In the genomic region with DNA sequence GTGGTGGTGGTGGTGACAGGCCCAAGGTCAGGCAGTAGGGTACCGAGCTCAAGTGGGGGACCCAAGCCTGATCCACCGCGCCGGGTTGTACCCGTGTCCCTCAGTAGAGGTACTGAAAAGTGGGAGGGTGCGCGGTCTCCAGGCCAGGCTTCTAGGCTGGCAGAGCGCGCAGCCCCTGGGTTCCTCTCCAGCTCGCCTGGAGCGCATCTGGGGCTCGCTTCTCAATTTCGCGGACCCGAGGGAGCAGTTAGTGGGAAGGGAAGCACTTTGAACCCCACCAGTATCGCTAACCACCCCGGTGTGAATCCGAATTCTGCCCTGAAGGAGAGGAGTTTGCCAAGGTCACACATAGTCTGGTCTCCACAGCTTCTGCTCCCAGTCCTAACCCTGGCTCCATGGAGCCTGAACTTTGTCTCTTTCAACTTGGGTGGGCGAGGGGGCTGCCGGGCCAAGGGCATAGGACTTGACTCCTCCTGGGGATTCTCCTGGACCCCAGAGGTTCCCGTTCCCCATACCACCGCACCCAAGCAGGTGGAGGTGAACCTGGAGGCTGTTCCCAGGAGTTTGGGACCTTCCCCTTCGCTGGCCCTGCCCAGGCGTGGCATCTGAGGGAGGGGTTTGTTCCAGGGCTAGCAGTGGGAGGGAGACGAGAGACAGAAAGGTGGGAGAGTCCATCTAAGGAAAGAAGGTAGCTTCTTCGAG, we compare ENCODE assay signal across 9 mouse cellular contexts. TPM values are rescaled to one million over a fixed set of nuclear protein-coding genes. Genes with fewer than 3 reads are reported as not detected.
DNase-seq lines count a peak whose midpoint lies in the region; ATAC-seq lines count a peak whose summit lies in the region.
"Had no signal": no experiment of that assay in that cellular context is flagged by ENCODE, and none has a peak within 500 bp of the region (broad histone marks: within the 10 kb centered on the region; RNA-seq: fewer than 3 reads in every experiment).

No protein-coding gene starts in this region.

- H3K27me3 ChIP-seq in heart, embryonic 12.5 days (replicated peaks), result peaks cover 93% of the 10 kb centered on the region
- peaks cover 62% of the 10 kb centered on the region for H3K27me3 ChIP-seq in hindbrain, embryonic 12.5 days
- peaks cover 67% of the 10 kb centered on the region for H3K27me3 ChIP-seq in liver, embryonic 11.5 days (replicated peaks; ENCODE audit: control insufficient read depth, insufficient read depth, low read length)

- H3K36me3 ChIP-seq in heart, embryonic 12.5 days, result no peaks in the 10 kb centered on the region
- H3K36me3 ChIP-seq in hindbrain, embryonic 12.5 days, result no peaks in the 10 kb centered on the region
- H3K36me3 ChIP-seq in liver, embryonic 11.5 days (ENCODE audit: control insufficient read depth, insufficient read depth, low read length), result no peaks in the 10 kb centered on the region

- H3K27ac ChIP-seq in heart, embryonic 12.5 days (ENCODE audit: poor library complexity, severe bottlenecking), result no peak overlapping the region
- no peak overlapping the region for H3K27ac ChIP-seq in hindbrain, embryonic 12.5 days
- H3K27ac ChIP-seq in liver, embryonic 11.5 days (ENCODE audit: low read depth, low read length), result no peak overlapping the region

- no peak for DNase-seq in heart, adult 8-10 months (ENCODE audit: low spot score)
- peak; percentile 61 to 64 for DNase-seq in cerebellum, postnatal 10 days
- peak; percentile 43 for DNase-seq in liver, embryonic 11.5 days (ENCODE audit: low spot score)
- DNase-seq in ovary, postnatal 36 days (ENCODE audit: low spot score), result no peak
- DNase-seq in left cerebral cortex, adult 18-20 months (ENCODE audit: low spot score in 2 of 2), result no peak
- no peak for DNase-seq in left cerebral cortex, adult 11 months (ENCODE audit: low spot score)

- WGBS in heart, embryonic 12.5 days, result 4% methylated on average over 25 of the region's 26 CpGs
- 3% methylated on average over 25 of the region's 26 CpGs for WGBS in hindbrain, embryonic 12.5 days
- 5% methylated on average over 26 of the region's 26 CpGs for WGBS in liver, embryonic 11.5 days

- H3K9ac ChIP-seq in heart, embryonic 12.5 days, result peak overlapping the region; percentile 11; the same call in 1 of the 2 replicates
- H3K9ac ChIP-seq in hindbrain, embryonic 12.5 days, result peak overlapping the region; percentile 68
- H3K9ac ChIP-seq in liver, embryonic 11.5 days (ENCODE audit: low read depth, low read length), result no peak overlapping the region

- ATAC-seq in heart, embryonic 12.5 days (ENCODE audit: insufficient number of reproducible peaks, low FRiP score), result 0 out of 2 replicates have a peak, but pooled peaks have one; percentile 30
- ATAC-seq in hindbrain, embryonic 12.5 days (ENCODE audit: low FRiP score), result 0 out of 2 replicates have a peak, but pooled peaks have one; percentile 1
- ATAC-seq in liver, embryonic 11.5 days (replicated peaks; ENCODE audit: low FRiP score), result no peak

- peak overlapping the region; percentile 93 for H3K4me2 ChIP-seq in heart, embryonic 12.5 days
- peak overlapping the region; percentile 94 for H3K4me2 ChIP-seq in hindbrain, embryonic 12.5 days (replicated peaks)
- peak overlapping the region; percentile 73 for H3K4me2 ChIP-seq in liver, embryonic 11.5 days

- H3K4me3 ChIP-seq in heart, embryonic 12.5 days, result peak overlapping the region; percentile 72
- H3K4me3 ChIP-seq in hindbrain, embryonic 12.5 days, result peak overlapping the region; percentile 63
- peak overlapping the region; percentile 57; the same call in 1 of the 2 replicates for H3K4me3 ChIP-seq in liver, embryonic 11.5 days (ENCODE audit: low read depth, low read length)
- H3K4me3 ChIP-seq: erythroblast, embryonic 14.5 days had no signal

- H3K4me1 ChIP-seq in heart, embryonic 12.5 days (replicated peaks), result peaks cover 21% of the 10 kb centered on the region; the same call in 1 of the 2 replicates
- H3K4me1 ChIP-seq in hindbrain, embryonic 12.5 days, result peaks cover 19% of the 10 kb centered on the region
- H3K4me1 ChIP-seq in liver, embryonic 11.5 days (replicated peaks; ENCODE audit: control insufficient read depth, insufficient read depth, low read length), result no peaks in the 10 kb centered on the region

- no peaks in the 10 kb centered on the region for H3K9me3 ChIP-seq in heart, embryonic 12.5 days (replicated peaks)
- H3K9me3 ChIP-seq in hindbrain, embryonic 12.5 days (replicated peaks), result no peaks in the 10 kb centered on the region
- H3K9me3 ChIP-seq in liver, embryonic 11.5 days (ENCODE audit: control insufficient read depth, low read length), result no peaks in the 10 kb centered on the region

RNA-seq across cellular contexts. Expression of a gene that starts 1.3 kb away (rescaled TPM):
- 1.2 and 1.3 TPM in 2 replicates for polyA plus RNA-seq in heart, embryonic 12.5 days (2016; fragmentation: Nextera tagmentation; extraction: Ambion mirVana)
- 1 to 10 TPM; 1.4 to 3.2 (median 2.0) TPM for total RNA-seq in heart, adult 8-10 months (2022)
- polyA plus RNA-seq in hindbrain, embryonic 12.5 days (2016; fragmentation: Nextera tagmentation; extraction: Ambion mirVana), result 2.1 and 2.2 TPM in 2 replicates
- polyA plus RNA-seq in liver, embryonic 11.5 days (2014; fragmentation: Nextera tagmentation; extraction: Ambion mirVana), result 0.73 and 0.99 TPM in 2 replicates
- 100 to 1,000 TPM; 276 to 285 TPM for total RNA-seq in left cerebral cortex, adult 18-20 months (2021)

Comparison
In these comparisons a context has a peak if more than half of its experiments do, and no peak if none do; other contexts are left out.
1. DNase-seq: peak in cerebellum, postnatal 10 days (2 of 2) and liver, embryonic 11.5 days (single experiment); none in heart, adult 8-10 months (single experiment), ovary, postnatal 36 days (single experiment), left cerebral cortex, adult 18-20 months (0 of 2) and left cerebral cortex, adult 11 months (single experiment).
2. Peak in every context shown above with its lines, with median percentiles within 50 percentile points of each other: H3K4me2 ChIP-seq and H3K4me3 ChIP-seq.